Mouse (Mus musculus) brain, embryonic 14.5 days (tissue): ENCODE data around the gene Pibf1.

Experiments
- CTCF ChIP-seq: fragments of 200-500 bp; IDR thresholded peaks from 2 replicates; pipeline ENCODE4 v1.5.1; 2012; ENCODE audit warnings: inconsistent platforms, mild to moderate bottlenecking, moderate library complexity, borderline replicate concordance; ENCODE audit not compliant: insufficient read depth, insufficient read length; ENCODE audit errors: extremely low read depth
- POLR2A ChIP-seq: fragments of 200-500 bp; IDR thresholded peaks from 2 replicates; pipeline ENCODE4 v1.6.1; 2012; ENCODE audit warnings: mild to moderate bottlenecking, inconsistent platforms, borderline replicate concordance; ENCODE audit not compliant: poor library complexity, insufficient read depth, insufficient read length, severe bottlenecking; ENCODE audit errors: extremely low read depth

DNA sequence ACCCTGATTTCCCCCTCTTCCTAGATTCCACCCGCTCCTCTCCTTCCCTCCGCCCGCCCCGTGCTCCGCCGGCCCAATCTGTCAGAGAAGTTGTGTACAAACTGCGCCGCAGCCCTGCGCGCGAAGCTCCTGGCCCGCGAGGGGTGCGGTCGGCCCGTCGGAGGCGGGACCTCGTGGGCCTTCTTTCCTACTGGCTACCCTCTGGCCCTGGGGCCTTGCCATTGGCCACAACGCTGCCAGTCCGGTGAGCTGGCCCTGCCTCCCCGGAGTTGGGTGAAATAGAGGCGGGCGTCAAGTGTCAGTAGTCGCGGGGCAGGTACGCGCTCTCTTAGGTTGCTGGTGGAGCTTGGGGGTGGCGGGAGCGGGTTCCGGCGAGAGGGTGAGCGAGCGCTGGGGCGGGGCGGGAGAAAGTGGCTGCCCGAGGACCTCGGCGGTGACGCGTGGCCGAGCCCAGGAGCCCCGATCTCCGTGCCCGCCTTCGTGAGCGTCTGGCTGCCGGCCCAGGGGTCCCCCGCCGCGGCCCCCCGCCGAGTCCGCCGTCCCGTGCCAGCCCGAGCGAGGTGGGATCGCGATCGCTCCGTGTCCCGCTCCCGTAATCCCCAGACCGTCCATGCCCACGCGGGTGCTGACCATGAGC is 199.3 kb downstream of the Pibf1 start, which contains the start of gene Klf5:
- TF ChIP-seq CTCF (no peak), POLR2A (no peak)
